Mouse (Mus musculus) adipocyte (in vitro differentiated cells): ENCODE results near the gene Clcn1.

Source experiments
- DNase-seq: peaks from one replicate; pipeline ENCODE4 v3.0.0-alpha.2; 2016; ENCODE audit warnings: low spot score

Gene Clcn1

GRCm38 (mm10) chr6:42309816-42310378, 23.4 kb downstream of the Clcn1 start:
- no peak for DNase-seq

DNA sequence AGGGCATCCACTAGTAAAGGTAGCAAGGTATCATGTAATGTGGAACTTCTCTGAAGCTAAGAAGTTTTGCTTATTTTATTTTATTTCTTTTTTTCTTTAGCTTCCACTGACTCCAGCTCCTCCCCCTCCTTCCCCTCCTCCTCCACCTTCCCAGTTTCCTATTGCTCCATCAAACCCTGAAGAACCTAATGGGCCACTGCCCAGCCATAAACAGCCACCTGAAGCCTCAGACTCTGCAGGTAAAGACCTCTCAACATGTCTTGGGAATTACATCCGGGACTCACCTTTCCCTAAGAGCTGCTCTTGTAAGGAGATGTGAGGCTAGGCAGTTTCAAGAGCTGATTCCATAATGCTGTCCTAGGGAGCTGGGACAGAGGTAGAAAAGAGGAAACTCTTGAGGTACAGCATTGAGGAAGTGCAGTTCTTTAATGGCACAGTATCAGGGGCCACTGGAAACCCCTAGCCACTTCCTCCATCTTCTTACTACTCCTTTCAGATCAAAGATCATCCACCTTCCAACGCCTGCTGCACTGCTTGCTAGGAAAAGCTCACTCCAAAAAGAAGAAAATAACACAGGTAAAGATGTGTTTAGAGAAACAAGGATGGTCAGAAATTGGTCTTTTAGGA, 24.1 kb downstream of the Clcn1 start:
- no peak for DNase-seq

- no peak for DNase-seq
Measured at GRCm38 (mm10) chr6:42318293-42318692, 31.8 kb downstream of the Clcn1 start.

DNA sequence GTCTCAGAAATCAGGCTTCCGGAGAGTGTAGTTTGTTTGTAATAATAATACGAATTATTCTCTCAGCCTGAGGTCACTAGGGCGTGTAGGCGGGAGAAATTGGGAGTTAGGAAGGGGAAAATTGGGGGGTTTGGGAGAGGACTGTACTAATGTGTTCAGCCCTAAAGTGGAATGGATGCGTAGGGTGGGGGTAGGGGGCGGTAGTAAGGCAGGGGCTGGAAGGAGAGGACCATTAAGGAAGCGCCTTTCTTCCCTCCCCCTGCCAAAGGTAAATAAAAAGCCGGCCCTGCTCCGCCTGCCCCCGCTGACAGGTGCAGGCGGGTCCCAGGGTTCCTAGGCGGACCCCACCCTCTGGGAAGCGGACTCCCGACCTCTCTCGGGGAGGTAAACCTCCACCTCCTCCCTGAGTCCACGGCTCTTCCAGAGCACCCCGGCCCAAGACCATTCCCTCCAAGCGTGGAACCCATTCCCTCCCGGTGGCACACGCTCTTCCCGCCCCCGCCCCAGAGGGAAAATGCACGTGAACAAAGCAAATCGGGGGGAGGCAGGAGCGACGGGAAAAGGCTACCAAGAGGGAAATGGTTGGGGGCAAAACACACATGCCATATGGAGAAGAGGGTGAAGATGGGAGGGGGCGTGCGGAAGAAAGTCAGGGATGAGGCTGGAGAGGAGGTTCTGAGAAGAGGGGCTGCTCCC, 37.0 kb downstream of the Clcn1 start:
- DNase-seq, result no peak

DNA sequence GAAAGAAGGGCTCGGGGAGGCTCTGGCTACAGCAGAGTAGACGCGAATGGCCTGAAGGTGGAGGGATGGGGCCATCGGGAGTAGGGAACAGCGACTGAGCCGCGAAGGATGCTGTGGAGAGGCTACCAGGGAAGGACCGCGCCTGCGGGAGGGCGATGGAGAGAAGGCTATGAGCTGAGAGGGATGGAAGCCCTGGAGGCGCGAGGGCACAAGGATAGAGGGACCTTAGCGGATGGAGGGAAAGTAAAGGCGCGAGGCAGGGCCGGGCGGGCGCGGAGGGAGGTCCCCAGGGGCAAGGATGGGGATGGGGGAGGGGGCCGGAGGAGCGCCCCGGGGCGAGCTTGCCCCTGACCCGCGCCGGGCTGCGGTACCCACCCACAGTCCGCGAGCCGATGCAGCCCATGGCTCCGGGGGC, 37.6 kb downstream of the Clcn1 start:
- DNase-seq, result no peak

GRCm38 (mm10) chr6:42324482-42325267, 38.2 kb downstream of the Clcn1 start, which contains the start of gene Fam131b:
TSS of gene Fam131b (minus strand) at chr6:42324643.
- no peak for DNase-seq

DNA sequence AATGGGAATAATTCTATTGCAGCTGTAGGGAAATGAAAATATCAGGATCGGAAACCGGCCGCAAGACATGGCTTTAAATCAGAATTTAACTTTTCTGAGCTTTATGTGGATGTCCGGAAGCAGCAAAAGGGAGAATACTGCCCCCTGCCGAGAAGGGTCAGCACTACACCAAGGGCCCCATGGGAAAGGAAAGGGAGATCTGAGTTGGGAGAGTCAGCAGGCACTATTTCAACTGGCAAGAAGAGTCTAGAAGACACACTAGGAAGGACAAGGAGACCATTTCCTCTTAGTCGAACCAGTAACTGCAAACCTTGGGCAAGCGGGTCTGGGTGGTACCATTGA, 38.8 kb downstream of the Clcn1 start:
- DNase-seq, result peak; percentile 86

DNA sequence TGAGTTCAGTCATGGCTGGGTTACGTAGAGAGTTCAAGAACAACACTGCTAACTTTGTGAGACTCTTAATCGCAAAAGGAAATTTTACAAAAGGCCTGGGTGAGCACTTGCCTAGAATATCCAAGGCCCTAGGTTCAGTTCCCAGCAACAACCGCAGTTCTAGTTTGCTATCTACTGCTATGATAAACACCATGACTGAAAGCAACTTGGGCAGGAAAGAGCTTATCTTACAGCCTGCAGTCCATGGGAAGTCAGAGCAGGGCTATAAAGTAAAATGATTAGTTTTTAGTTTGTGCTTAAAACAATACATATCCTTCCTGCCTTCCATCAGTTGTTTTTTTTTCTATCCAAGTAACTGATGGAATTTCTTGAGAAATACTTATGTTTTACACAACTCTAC, 40.0 kb downstream of the Clcn1 start:
- DNase-seq, result no peak

DNA sequence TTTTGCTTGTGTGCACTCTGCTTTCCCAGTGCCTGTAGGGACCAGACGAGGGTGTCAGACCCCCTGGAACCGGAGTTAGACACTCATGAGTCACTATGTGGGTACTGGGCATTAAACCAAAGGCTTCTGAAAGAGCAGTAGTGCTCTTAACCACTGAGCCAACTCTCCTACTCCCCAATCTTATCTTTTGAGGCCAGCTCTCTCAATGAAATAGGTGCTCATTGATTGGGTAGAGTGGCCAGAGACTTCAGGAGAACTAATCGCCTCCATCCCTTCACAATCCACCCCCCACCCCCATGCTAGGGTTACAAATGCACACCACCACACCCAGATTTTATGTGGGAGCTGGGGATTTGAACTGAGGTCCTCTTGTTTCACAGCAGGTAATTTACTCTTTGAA, 42.3 kb downstream of the Clcn1 start:
- DNase-seq, result no peak

DNA sequence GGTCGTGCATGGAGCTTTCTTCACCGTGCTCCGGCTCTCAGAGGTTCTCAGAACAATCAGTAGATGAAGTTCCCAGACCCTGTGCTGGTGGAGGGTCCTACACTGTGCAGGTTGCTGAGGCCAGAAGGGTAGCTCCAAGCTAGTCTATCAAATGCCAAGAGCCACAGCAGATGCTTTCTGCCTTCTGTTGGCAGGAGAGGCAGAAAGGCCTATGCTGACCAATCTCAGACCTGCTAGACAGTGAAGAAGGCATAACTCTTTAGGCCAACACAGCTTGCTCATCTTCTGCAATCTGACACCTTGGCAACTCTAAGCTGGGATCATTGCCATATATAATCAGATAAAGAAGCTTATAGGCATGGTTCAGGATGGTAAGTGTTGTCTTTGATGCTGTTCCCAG, 43.7 kb downstream of the Clcn1 start:
- DNase-seq, result no peak

DNA sequence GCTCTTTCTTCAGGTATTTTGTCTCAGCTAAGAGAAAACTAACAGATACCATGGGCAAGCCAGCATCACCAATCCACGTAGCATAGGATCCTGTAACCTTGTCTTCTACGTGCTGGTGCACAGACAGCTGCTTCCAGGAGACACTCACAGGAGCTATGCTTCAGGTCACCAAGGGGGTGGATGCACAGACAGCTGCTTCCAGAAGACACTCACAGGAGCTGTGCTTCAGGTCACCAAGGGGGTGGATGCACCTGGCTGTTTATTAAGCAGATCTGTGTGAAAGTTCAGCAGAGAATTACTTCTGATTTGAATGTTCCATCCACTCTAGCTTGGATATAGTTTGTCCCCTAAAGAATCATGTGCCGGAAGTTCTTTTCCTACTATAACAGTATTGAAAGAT, 44.5 kb downstream of the Clcn1 start:
- no peak for DNase-seq

DNA sequence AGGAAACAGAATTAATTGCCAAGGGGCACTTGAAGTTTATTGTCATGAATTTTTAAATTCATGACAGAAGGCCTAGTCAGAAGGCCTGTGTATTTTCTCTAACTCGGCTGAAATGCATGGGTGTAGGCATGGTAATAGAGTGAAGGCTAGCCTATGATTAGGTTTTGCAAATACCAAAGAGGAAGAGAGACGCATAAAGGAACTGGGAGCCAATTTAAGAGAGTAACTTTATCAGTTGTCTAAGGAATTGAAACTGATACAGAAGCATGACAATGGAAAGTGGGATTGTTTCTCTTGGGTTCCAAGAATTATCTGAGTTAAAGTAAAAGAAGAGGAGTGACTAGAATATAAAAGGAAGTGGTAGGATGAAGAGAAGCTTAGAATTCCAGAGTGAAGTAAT, 52.7 kb downstream of the Clcn1 start:
- DNase-seq, result no peak

DNA sequence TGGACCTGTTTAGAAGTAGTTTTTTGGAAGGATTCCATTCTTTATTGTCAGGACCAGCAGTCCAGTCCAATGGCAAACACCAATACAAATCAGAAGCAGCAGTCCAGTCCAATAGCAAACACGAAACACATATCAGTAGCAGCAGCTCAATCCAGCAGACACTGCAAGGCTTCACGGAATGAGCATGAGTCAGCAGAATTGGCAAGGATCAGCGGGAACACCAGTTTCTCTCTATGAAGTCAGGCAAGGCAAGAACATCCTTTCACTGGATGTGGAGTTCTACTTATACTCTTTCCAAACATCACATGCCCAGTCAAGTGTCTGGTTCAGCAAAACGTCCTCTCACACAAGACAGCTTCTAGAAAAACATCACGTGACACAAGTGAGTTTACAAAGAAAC, 53.5 kb downstream of the Clcn1 start:
- DNase-seq, result peak; percentile 60

DNA sequence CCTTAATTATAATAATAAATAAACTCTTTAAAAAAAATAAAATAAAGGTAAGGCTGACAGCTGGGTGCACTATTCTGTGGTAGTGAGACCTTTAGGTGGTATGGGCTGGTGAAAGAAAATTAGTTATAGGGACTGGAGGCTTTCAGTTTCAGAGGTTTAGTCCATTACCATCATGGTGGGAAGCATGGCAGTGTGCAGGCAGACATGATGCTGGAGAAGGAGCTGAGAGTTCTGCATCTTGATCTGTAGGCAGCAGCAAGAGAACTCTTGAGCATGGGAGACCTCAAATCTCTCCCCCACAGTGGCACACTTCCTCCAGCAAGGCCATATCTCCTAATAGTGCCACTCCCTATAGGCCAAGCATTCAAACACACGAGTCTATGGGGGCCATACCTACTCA, 55.7 kb downstream of the Clcn1 start:
- no peak for DNase-seq

DNA sequence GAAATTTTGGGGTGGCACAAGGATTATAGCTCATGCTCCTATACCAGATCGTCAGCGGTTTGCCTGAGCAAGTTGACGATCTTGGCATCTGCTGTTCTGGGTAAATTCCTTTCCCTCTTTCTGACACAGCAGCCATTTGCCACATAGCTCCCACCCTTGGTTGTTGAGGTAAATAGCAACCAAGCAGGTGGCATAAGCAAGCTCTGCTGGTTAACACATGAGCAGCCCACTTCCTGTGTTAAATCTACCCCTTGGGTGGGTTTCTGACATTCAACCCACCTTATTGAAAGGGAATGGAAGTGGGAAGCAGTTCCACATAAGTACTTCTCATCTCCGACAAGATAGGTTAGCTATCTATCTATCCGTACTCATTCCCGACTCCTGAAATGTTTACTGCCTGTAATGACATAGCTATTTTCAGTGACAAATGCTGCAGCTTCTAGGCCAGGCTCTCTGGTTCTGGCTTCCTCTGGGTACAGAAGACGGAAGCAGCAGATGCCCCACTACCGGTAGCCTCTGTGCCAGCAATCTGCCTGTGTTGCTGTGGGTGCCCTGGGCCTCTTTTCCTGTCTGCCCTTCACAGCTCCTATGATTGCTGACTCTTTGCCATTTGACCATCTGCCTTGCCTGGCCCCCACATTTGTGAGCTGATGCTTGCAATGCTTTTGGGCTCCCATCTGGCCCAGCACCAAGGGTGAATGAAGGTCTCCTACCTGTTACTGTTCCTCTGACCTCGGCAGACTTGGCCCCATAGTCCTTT, 57.1 kb downstream of the Clcn1 start:
- no peak for DNase-seq

DNA sequence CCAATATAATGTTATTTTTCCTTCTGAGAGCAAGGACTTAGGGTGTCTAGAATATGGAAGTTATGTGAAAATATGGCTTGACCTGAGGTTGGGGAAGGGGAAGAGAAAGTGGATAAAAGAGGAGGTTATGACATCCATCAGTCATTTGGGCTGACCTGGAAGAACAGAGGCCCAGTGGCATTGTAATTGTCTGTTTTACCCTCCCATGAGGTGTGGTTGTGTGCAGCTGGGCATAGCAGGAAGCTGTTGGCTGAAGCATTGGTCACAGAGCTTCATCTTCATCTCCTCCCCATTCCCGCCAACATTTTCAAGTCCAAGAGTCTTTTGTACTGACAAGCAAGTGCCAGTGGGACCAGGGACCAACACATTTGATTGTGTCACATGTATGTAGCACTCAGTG, 57.8 kb downstream of the Clcn1 start:
- no peak for DNase-seq

DNA sequence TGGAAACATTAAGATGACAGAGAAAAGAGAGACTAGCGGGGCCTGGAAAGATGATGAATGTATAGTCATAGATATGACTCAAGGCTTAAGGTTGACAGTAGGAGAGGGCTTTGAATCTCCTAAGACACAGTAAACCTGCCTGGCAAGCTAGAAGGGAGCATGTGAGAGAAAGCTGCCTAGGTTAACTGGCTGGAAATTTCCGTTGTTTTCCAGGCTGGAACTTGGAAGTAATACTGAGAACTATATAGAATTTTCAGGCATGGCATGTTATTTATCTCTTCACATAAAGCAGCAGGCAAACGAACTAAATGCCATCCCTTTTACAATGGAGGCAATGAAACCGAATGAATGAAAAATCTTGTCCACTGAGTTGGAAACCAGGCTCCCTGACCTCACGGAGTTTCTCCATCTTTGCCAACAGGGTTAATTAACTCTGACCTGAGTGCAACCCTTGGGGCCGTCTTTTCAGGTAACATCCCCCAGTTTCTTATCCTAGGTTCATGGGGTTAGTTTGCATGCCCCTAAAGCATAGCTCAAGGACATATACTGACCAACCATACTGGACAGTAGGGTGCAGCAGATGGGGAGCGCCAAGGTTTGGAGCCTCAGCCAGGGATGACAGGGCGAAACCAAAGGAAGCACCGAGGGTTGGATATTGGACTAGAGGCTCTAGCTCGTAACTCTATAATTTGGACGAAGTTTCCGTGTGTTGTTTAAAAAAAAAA, 62.0 kb downstream of the Clcn1 start:
- no peak for DNase-seq

DNA sequence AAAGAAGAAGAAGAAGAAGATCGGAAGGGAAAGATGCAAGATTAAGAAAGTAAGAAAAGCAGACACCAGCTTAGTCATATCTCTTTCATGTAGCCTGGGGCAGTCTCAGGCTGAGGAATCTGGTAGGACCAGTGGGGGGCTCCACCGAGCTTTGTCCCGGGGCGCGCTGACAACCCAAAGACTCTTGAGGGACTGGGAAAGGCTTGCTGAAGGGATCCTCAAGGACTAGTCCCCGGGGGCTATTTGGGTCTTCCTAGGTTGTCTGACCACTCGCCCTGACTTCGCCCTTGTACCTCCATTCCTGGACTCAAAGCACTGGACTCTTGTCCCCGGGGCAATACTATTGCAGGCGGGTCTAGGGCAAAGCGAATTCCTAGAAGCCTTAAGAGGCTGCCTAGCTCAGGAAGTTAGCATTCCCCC, 62.5 kb downstream of the Clcn1 start:
- peak; percentile 89 for DNase-seq

GRCm38 (mm10) chr6:42349426-42350020, 63.0 kb downstream of the Clcn1 start, which contains the start of gene Zyx:
TSS of gene Zyx (plus strand) at chr6:42349630.
- peak; percentile 97 for DNase-seq

DNA sequence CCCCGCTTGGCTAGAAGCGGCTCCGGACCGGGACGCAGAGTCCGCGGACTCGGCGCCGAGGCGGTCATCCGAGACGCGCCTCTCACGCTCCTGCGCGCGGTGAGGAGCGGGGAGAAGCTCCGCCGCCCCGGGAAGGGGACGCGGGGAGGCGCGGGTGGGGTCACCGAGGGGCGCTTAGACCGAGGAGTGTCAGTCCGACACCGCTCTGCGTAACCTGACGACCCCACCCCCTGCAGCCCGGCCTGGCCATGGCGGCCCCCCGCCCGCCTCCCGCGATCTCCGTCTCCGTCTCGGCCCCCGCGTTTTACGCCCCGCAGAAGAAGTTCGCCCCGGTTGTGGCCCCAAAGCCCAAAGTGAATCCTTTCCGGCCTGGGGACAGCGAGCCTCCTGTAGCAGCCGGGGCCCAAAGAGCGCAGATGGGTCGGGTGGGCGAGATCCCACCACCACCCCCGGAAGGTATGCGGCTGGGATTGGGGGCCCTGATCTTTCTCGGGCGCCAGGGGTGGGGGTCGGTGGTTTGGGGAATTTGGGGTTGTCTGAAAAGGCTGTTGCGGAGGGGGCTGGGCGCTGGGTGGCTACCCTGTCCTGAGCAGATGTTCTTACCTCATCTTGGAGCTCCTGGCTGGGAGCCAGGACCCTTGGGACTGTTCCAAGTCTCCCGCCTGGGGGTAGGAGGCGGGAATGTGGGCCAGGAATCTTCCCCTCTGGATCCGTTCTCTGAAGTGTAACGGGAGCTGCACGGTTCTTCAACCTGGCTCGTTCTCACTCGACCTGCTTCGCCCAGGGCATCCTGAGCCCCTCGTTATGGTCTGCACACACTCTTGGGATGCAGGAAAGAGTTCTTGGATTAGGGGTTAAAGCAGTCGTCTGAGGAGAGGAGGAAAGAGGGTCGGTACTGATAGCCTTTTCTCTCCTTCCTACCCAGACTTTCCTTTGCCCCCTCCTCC, 63.8 kb downstream of the Clcn1 start:
- DNase-seq, result peak; percentile 71
